Mouse (Mus musculus) liver, adult 2 months (tissue): ENCODE data around the gene Arf4. TPM values are rescaled to one million over a fixed set of nuclear protein-coding genes. Genes with fewer than 3 reads are reported as not detected.
A peak's percentile ranks its signal among the peaks of the same experiment; 100 is the strongest.

ENCODE experiments used
- DNase-seq: peaks from one replicate; pipeline ENCODE4 v3.0.0-alpha.2; 2011; ENCODE audit warnings: low read depth, low spot score; ENCODE audit errors: extremely low read depth
- H3K27ac ChIP-seq: fragments of 200-500 bp; replicated peaks from 2 replicates; pipeline ENCODE4 v1.5.1; 2012; ENCODE audit warnings: low read depth, mild to moderate bottlenecking, control low read depth, inconsistent platforms, low read length; ENCODE audit not compliant: insufficient read depth
- H3K27me3 ChIP-seq: fragments of 200-500 bp; 2 replicates; pipeline ENCODE4 v1.6.1; 2012; ENCODE audit warnings: mild to moderate bottlenecking, moderate library complexity, low read length, inconsistent platforms; ENCODE audit not compliant: control insufficient read depth, insufficient read depth
- H3K36me3 ChIP-seq: fragments of 200-500 bp; 2 replicates; pipeline ENCODE4 v1.6.1; 2012; ENCODE audit warnings: low read length, inconsistent platforms; ENCODE audit not compliant: control insufficient read depth, insufficient read depth
- H3K4me1 ChIP-seq: fragments of 200-500 bp; 2 replicates; pipeline ENCODE4 v1.6.1; 2011; ENCODE audit warnings: low read length; ENCODE audit not compliant: control insufficient read depth, insufficient read depth
- H3K4me3 ChIP-seq: fragments of 200-500 bp; 2 replicates; pipeline ENCODE4 v1.5.1; 2011; ENCODE audit warnings: low read depth, mild to moderate bottlenecking, control low read depth, low read length, moderate library complexity; ENCODE audit not compliant: insufficient read depth
- H3K79me2 ChIP-seq: fragments of 200-500 bp; 2 replicates; pipeline ENCODE4 v1.6.1; 2012; ENCODE audit warnings: inconsistent platforms, mild to moderate bottlenecking, low read length, moderate library complexity; ENCODE audit not compliant: control insufficient read depth, insufficient read depth
- H3K9ac ChIP-seq: fragments of 200-500 bp; 2 replicates; pipeline ENCODE4 v1.6.1; 2012; ENCODE audit warnings: low read depth, mild to moderate bottlenecking, control low read depth, inconsistent platforms, low read length
- CTCF ChIP-seq: fragments of 200-500 bp; IDR thresholded peaks from 2 replicates; pipeline ENCODE4 v1.5.1; 2011; ENCODE audit warnings: low read depth, low read length, control low read depth
- POLR2A ChIP-seq: fragments of 200-500 bp; IDR thresholded peaks from 2 replicates; pipeline ENCODE4 v1.6.1; 2011; ENCODE audit warnings: low read length, control low read depth; ENCODE audit not compliant: insufficient read depth; ENCODE audit errors: extremely low read depth
- WGBS: fragments of 180-500 bp; shearing (Covaris S2); methylation state at CpG from one replicate; pipeline ENCODE4 v1.1.7; 2018; 5-methylcytosine and 5-hydroxymethylcytosine counted together
- polyA plus RNA-seq: library from polyadenylated mRNA; depleted of rRNA; stranded (reverse); fragments of >200 nt; gene quantifications from 2 replicates; pipeline ENCODE4 v1.2.3, GENCODE M21; 2012
- total RNA-seq: library from RNA; depleted of rRNA; stranded (reverse); fragments of >200 nt; gene quantifications from 2 replicates; pipeline ENCODE4 v1.2.3, GENCODE M21; 2014

Gene Arf4
- total and polyA plus RNA-seq, 2 experiments: 46.6 to 117 TPM

- TF ChIP-seq POLR2A: no peak
- TF ChIP-seq CTCF: no peak
- Histone ChIP-seq H3K36me3 (peaks cover 57% of the 10 kb centered on the region), H3K27ac (no peak overlapping the region)
These were observed 14.0 kb downstream of the Arf4 start for GRCm38 (mm10) chr14:26651901-26652300.

DNA sequence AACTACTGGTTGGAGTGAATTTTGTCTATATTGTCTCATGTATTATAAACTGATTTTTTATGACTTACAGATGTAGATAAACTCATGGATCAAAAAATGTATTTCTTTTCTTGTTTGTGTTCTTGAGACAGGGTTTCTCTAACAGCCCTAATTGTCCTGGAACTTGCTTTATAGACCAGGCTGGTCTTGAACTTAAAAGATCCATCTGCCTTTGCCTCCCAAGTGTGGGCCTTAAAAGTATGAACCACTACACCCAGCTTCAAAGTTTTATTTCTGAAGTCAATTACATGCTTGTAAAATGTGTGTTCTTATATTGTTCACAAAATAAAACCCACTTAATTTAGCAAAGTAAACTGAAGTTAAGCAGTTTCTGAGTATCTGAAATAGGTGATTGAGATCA lies 20.3 kb downstream of the Arf4 start:
- no peak overlapping the region for H3K27ac ChIP-seq
- DNase-seq: no peak
- no peaks in the 10 kb centered on the region; the same call in 1 of the 2 replicates for H3K79me2 ChIP-seq
- H3K36me3 ChIP-seq: peaks cover 42% of the 10 kb centered on the region
- no peak overlapping the region for H3K9ac ChIP-seq
- no peaks in the 10 kb centered on the region for H3K4me1 ChIP-seq
- no peaks in the 10 kb centered on the region for H3K27me3 ChIP-seq
- H3K4me3 ChIP-seq: no peak overlapping the region
- no peak for TF ChIP-seq CTCF
- TF ChIP-seq POLR2A: no peak

More at GRCm38 (mm10) chr14:26651901-26652300, 14.0 kb downstream of the Arf4 start:
- H3K27me3 ChIP-seq: no peaks in the 10 kb centered on the region
- H3K9ac ChIP-seq: no peak overlapping the region
- H3K4me1 ChIP-seq: no peaks in the 10 kb centered on the region
- peaks cover 5% of the 10 kb centered on the region; the same call in 1 of the 2 replicates for H3K79me2 ChIP-seq
- peak; percentile 31 for DNase-seq
- H3K4me3 ChIP-seq: no peak overlapping the region

DNA sequence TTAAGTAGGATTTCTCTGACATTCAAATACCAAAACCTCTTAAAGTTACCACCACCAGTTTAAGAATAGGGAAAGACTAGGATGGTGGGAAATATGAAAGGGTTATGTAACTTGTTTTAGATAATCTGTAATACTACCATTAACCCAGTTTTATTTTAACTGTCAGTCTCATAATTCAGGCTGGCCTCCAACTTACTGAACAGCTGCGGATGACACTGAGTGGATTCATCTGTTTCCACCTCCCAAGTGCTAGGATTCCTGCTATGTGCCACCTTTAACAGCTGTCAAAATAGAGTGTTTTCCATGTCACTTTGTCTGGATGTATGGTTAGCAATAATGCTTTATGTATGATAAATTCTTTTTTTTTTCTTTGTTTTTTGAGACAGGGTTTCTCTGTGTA lies 22.4 kb downstream of the Arf4 start:
- Histone ChIP-seq H3K36me3 (peaks cover 34% of the 10 kb centered on the region), H3K4me3 (no peak overlapping the region), H3K4me1 (no peaks in the 10 kb centered on the region), H3K27me3 (no peaks in the 10 kb centered on the region), H3K27ac (no peak overlapping the region), H3K9ac (no peak overlapping the region), H3K79me2 (no peaks in the 10 kb centered on the region)
- TF ChIP-seq CTCF: no peak
- TF ChIP-seq POLR2A: no peak
- 97% methylated on average over 1 of the region's 1 CpGs for WGBS
- DNase-seq: no peak

GRCm38 (mm10) chr14:26662016-26662415 lies 24.1 kb downstream of the Arf4 start:
- Histone ChIP-seq H3K4me3 (no peak overlapping the region), H3K79me2 (peaks cover 3% of the 10 kb centered on the region; the same call in 1 of the 2 replicates), H3K9ac (no peak overlapping the region), H3K36me3 (peaks cover 32% of the 10 kb centered on the region), H3K27me3 (no peaks in the 10 kb centered on the region), H3K27ac (no peak overlapping the region), H3K4me1 (0 out of 2 replicates have a peak, but pooled peaks cover 2% of the 10 kb centered on the region)
- TF ChIP-seq POLR2A (no peak), CTCF (no peak)
- no peak for DNase-seq
- WGBS: 68% methylated on average over 3 of the region's 3 CpGs

GRCm38 (mm10) chr14:26662488-26662887 lies 24.6 kb downstream of the Arf4 start:
- TF ChIP-seq POLR2A: no peak
- TF ChIP-seq CTCF: no peak
- Histone ChIP-seq H3K4me3 (no peak overlapping the region), H3K27me3 (no peaks in the 10 kb centered on the region), H3K9ac (no peak overlapping the region), H3K4me1 (0 out of 2 replicates have a peak, but pooled peaks cover 2% of the 10 kb centered on the region), H3K27ac (no peak overlapping the region), H3K36me3 (peaks cover 28% of the 10 kb centered on the region), H3K79me2 (peaks cover 3% of the 10 kb centered on the region; the same call in 1 of the 2 replicates)
- no peak for DNase-seq
- WGBS: 78% methylated on average over 2 of the region's 2 CpGs

DNA sequence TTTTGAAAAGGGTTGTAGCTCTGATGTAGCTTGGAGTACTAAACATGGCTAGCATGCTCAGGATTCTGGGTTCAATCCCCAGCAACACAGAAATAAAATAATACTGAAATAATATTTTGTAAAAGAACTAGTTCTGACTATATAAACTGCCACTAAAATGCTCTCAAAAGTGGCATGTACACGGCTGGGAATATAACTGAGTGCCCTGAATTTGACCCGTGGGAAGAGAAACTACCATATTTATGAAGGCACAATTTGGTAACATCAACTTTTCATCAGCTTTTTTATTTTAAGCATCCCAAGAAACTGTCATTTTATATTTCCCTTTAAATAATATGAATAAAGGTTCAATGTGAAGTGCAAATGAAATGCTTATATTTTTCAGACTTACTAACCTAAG lies 26.0 kb downstream of the Arf4 start:
- no peak for DNase-seq
- no peak overlapping the region for H3K9ac ChIP-seq
- peaks cover 9% of the 10 kb centered on the region; the same call in 1 of the 2 replicates for H3K4me1 ChIP-seq
- no peaks in the 10 kb centered on the region for H3K27me3 ChIP-seq
- no peak overlapping the region for H3K4me3 ChIP-seq
- no peak overlapping the region for H3K27ac ChIP-seq
- peaks cover 23% of the 10 kb centered on the region for H3K36me3 ChIP-seq
- H3K79me2 ChIP-seq: peaks cover 3% of the 10 kb centered on the region; the same call in 1 of the 2 replicates
- 97% methylated on average over 2 of the region's 2 CpGs for WGBS
- TF ChIP-seq POLR2A: no peak
- TF ChIP-seq CTCF: no peak
